Mouse (Mus musculus): ENCODE results near the gene Tctex1d4. TPM values are rescaled to one million over a fixed set of nuclear protein-coding genes. Genes with fewer than 3 reads are reported as not detected.

The Tctex1d4 gene
- polyA plus RNA-seq, 1 experiment, result 0.28 TPM

- H3K4me1 ChIP-seq (ENCODE audit: control insufficient read depth, insufficient read depth, low read length), result peaks cover 3% of the 10 kb centered on the region
- H3K36me3 ChIP-seq (ENCODE audit: control insufficient read depth, insufficient read depth, low read length), result peaks cover 1% of the 10 kb centered on the region; the same call in 1 of the 2 replicates
- H3K27ac ChIP-seq (ENCODE audit: control insufficient read depth, insufficient read depth, low read depth, low read length), result peak within 1 kb of the TSS; percentile 57
- no peaks in the 10 kb centered on the region for H3K27me3 ChIP-seq (ENCODE audit: control insufficient read depth, insufficient read depth, low read length)
- TF ChIP-seq CTCF (IDR thresholded peaks at IDR 0.05; ENCODE audit: control insufficient read depth, insufficient read depth, insufficient replicate concordance, low read depth, low read length) (no peak), POLR2A (IDR thresholded peaks at IDR 0.05; ENCODE audit: control insufficient read depth, low read depth, low read length) (peak; percentile 89)
- H3K4me3 ChIP-seq (ENCODE audit: control insufficient read depth, low read depth, low read length), result peak within 1 kb of the TSS; percentile 82
Measured at GRCm38 (mm10) chr4:117155792-117156355, 29.3 kb downstream of the Tctex1d4 start, which contains the start of gene Rps8. Gene Rps8 (minus strand): TSS chr4:117156243.

GRCm38 (mm10) chr4:117156372-117156771, 29.8 kb downstream of the Tctex1d4 start:
- Histone ChIP-seq H3K4me1 (ENCODE audit: control insufficient read depth, insufficient read depth, low read length) (peaks cover 3% of the 10 kb centered on the region), H3K36me3 (ENCODE audit: control insufficient read depth, insufficient read depth, low read length) (peaks cover 1% of the 10 kb centered on the region; the same call in 1 of the 2 replicates), H3K27me3 (ENCODE audit: control insufficient read depth, insufficient read depth, low read length) (no peaks in the 10 kb centered on the region), H3K27ac (ENCODE audit: control insufficient read depth, insufficient read depth, low read depth, low read length) (no peak overlapping the region), H3K4me3 (ENCODE audit: control insufficient read depth, low read depth, low read length) (no peak overlapping the region; the same call in 1 of the 2 replicates)
- no peak for TF ChIP-seq CTCF (IDR thresholded peaks at IDR 0.05; ENCODE audit: control insufficient read depth, insufficient read depth, insufficient replicate concordance, low read depth, low read length)
- TF ChIP-seq POLR2A (IDR thresholded peaks at IDR 0.05; ENCODE audit: control insufficient read depth, low read depth, low read length), result no peak

DNA sequence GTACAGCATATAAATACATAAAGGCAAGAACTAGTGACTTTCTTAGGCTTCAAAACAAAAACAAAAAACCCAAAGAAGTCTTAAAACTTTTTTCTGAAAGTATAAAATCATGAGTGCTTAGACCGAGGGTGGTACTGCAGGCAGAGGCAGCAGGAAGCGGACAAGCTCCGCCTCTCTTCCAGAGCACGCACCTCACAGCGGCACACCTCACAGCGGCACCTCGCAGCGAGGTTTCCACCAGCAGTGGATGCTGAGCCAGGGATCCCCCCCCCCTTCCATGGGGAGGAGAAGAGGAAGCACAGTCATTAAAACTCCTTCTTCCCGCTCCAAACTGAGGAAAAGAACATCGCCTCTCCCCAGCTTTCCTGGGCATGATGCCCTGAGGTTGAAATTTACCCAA, 33.1 kb downstream of the Tctex1d4 start:
- H3K4me1 ChIP-seq (ENCODE audit: control insufficient read depth, insufficient read depth, low read length), result peaks cover 3% of the 10 kb centered on the region
- H3K36me3 ChIP-seq (ENCODE audit: control insufficient read depth, insufficient read depth, low read length), result 0 out of 2 replicates have a peak, but pooled peaks cover 1% of the 10 kb centered on the region
- H3K27ac ChIP-seq (ENCODE audit: control insufficient read depth, insufficient read depth, low read depth, low read length), result no peak overlapping the region
- H3K4me3 ChIP-seq (ENCODE audit: control insufficient read depth, low read depth, low read length), result no peak overlapping the region
- no peaks in the 10 kb centered on the region for H3K27me3 ChIP-seq (ENCODE audit: control insufficient read depth, insufficient read depth, low read length)
- TF ChIP-seq POLR2A (IDR thresholded peaks at IDR 0.05; ENCODE audit: control insufficient read depth, low read depth, low read length) (no peak), CTCF (IDR thresholded peaks at IDR 0.05; ENCODE audit: control insufficient read depth, insufficient read depth, insufficient replicate concordance, low read depth, low read length) (no peak)

DNA sequence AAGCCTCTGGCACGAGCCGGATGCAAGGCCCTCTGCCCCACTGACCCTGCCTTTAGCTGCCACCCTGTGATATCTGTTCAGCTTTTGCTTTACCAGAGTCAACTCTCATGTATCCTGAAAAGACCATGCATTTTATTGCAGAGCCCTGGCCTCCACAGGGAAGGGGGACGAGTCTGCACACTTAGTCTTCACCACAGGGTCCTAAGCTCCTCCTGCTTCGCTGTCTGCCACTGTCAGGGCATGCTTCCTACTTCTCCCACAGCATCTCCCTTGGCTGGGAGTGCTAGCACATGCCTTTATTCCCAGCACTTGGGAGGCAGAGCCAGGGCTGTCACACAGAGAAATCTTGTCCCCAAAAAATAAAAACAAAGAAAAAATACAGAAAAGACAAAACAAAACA, 34.6 kb downstream of the Tctex1d4 start:
- TF ChIP-seq CTCF (IDR thresholded peaks at IDR 0.05; ENCODE audit: control insufficient read depth, insufficient read depth, insufficient replicate concordance, low read depth, low read length), result no peak
- no peak for TF ChIP-seq POLR2A (IDR thresholded peaks at IDR 0.05; ENCODE audit: control insufficient read depth, low read depth, low read length)
- Histone ChIP-seq H3K4me1 (ENCODE audit: control insufficient read depth, insufficient read depth, low read length) (peaks cover 3% of the 10 kb centered on the region), H3K36me3 (ENCODE audit: control insufficient read depth, insufficient read depth, low read length) (0 out of 2 replicates have a peak, but pooled peaks cover 1% of the 10 kb centered on the region), H3K4me3 (ENCODE audit: control insufficient read depth, low read depth, low read length) (no peak overlapping the region), H3K27me3 (ENCODE audit: control insufficient read depth, insufficient read depth, low read length) (no peaks in the 10 kb centered on the region), H3K27ac (ENCODE audit: control insufficient read depth, insufficient read depth, low read depth, low read length) (no peak overlapping the region)

DNA sequence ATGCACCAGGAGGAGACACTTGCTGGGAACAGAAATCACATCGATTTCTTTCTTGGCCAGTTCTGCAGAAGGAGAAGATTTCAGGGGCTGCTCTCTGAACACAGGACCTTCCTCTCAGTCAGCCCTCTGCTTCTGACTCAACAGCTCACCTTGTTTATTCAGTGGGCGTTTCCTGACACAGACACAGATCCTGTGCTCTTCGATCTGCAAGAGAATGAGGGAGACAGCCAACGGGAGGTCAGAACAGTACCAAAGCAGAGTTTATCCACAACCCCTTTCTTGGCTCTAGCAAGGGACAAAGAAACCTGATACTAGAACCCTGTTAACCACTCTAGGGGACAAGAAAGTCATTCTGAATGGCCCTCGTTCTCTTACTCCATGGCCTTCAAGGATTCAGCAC, 43.3 kb downstream of the Tctex1d4 start:
- Histone ChIP-seq H3K27me3 (ENCODE audit: control insufficient read depth, insufficient read depth, low read length) (no peaks in the 10 kb centered on the region), H3K4me3 (ENCODE audit: control insufficient read depth, low read depth, low read length) (no peak overlapping the region), H3K4me1 (ENCODE audit: control insufficient read depth, insufficient read depth, low read length) (no peaks in the 10 kb centered on the region), H3K36me3 (ENCODE audit: control insufficient read depth, insufficient read depth, low read length) (peaks cover 2% of the 10 kb centered on the region; the same call in 1 of the 2 replicates), H3K27ac (ENCODE audit: control insufficient read depth, insufficient read depth, low read depth, low read length) (no peak overlapping the region)
- TF ChIP-seq POLR2A (IDR thresholded peaks at IDR 0.05; ENCODE audit: control insufficient read depth, low read depth, low read length) (no peak), CTCF (IDR thresholded peaks at IDR 0.05; ENCODE audit: control insufficient read depth, insufficient read depth, insufficient replicate concordance, low read depth, low read length) (no peak)

Other genes starting within 250 kb of the Tctex1d4 start
- gene Zswim5, start 249.4 kb upstream of the Tctex1d4 start, polyA plus RNA-seq (2012; rRNA removed), result 3.7 and 4.7 TPM in 2 replicates
- gene Urod, start 132.4 kb upstream of the Tctex1d4 start, polyA plus RNA-seq (2012; rRNA removed), result 16.5 and 16.8 TPM in 2 replicates
- gene Hectd3, start 131.5 kb upstream of the Tctex1d4 start, polyA plus RNA-seq (2012; rRNA removed), result 10.7 and 10.9 TPM in 2 replicates
- gene Eif2b3, start 107.4 kb upstream of the Tctex1d4 start, polyA plus RNA-seq (2012; rRNA removed), result 5.4 and 6.3 TPM in 2 replicates
- 31.0 and 31.2 TPM in 2 replicates for gene Ptch2, start 30.7 kb upstream of the Tctex1d4 start, polyA plus RNA-seq (2012; rRNA removed)
- 2.6 and 3.2 TPM in 2 replicates for gene Btbd19, start 1.1 kb upstream of the Tctex1d4 start, polyA plus RNA-seq (2012; rRNA removed)
- 0.94 and 1.5 TPM in 2 replicates for gene Plk3, start 7.2 kb downstream of the Tctex1d4 start, polyA plus RNA-seq (2012; rRNA removed)
- gene Rps8, start 29.4 kb downstream of the Tctex1d4 start, polyA plus RNA-seq (2012; rRNA removed), result 185 and 230 TPM in 2 replicates
- 307 and 325 TPM in 2 replicates for gene Kif2c, start 55.8 kb downstream of the Tctex1d4 start, polyA plus RNA-seq (2012; rRNA removed)
- gene Tmem53, start 125.2 kb downstream of the Tctex1d4 start, polyA plus RNA-seq (2012; rRNA removed), result 999 and 1,059 TPM in 2 replicates
- 154 and 162 TPM in 2 replicates for gene Armh1, start 125.3 kb downstream of the Tctex1d4 start, polyA plus RNA-seq (2012; rRNA removed)